13 mouse cellular contexts compared by ENCODE assay signal in the genomic region with DNA sequence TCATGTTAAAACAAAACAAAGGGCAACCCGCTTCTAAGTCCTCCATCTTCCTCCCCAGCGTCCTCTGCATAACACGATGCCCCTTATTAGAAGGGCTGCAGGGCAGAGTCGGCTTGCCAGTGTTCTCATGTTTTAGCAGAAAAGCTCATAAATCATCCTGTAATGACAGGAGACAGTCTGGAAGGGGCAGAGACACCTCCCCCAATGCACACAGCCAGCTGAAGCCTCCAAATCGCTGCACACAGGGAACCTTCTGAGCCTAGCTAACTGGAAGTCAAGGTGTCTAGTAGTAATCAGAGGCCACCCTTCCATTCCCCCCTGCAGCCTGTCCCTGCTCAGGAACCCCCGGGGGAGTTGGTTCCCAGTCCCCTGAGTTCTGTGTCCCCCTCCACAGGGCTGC.
DNase-seq lines count a peak whose midpoint lies in the region; ATAC-seq lines count a peak whose summit lies in the region.
"Had no signal": no experiment of that assay in that cellular context is flagged by ENCODE, and none has a peak within 500 bp of the region (broad histone marks: within the 10 kb centered on the region; RNA-seq: fewer than 3 reads in every experiment).

No protein-coding gene starts in this region.

- DNase-seq in mesoderm, embryonic 11.5 days (ENCODE audit: low read depth, low spot score): peak; percentile 66
- DNase-seq in urinary bladder, postnatal 10 days (ENCODE audit: low spot score): no peak
- DNase-seq in adrenal gland, postnatal 25 days: no peak
- DNase-seq: cerebellum, adult 18-20 months; heart, adult 2 months; heart, postnatal 36 days; kidney, postnatal 14 days; lung, postnatal 4 days had no signal

- peaks cover 41% of the 10 kb centered on the region for H3K36me3 ChIP-seq in megakaryocyte, embryonic 14.5 days (replicated peaks; ENCODE audit: low read length)
- no peaks in the 10 kb centered on the region for H3K36me3 ChIP-seq in forebrain, embryonic 16.5 days (ENCODE audit: control insufficient read depth, insufficient read depth)
- no peaks in the 10 kb centered on the region for H3K36me3 ChIP-seq in neural tube, embryonic 15.5 days

- peak overlapping the region; percentile 89 for H3K4me3 ChIP-seq in megakaryocyte, embryonic 14.5 days (replicated peaks)
- no peak overlapping the region for H3K4me3 ChIP-seq in forebrain, embryonic 16.5 days (replicated peaks; ENCODE audit: low read length)
- H3K4me3 ChIP-seq in neural tube, embryonic 15.5 days (replicated peaks): no peak overlapping the region
- H3K4me3 ChIP-seq: heart, adult 2 months had no signal

- H3K9me3 ChIP-seq in megakaryocyte, embryonic 14.5 days: no peaks in the 10 kb centered on the region
- H3K9me3 ChIP-seq in forebrain, embryonic 16.5 days (ENCODE audit: control insufficient read depth, low read length): no peaks in the 10 kb centered on the region
- no peaks in the 10 kb centered on the region for H3K9me3 ChIP-seq in neural tube, embryonic 15.5 days (replicated peaks)

- no peak overlapping the region for H3K9ac ChIP-seq in forebrain, embryonic 16.5 days (replicated peaks; ENCODE audit: low read depth, low read length)
- no peak overlapping the region for H3K9ac ChIP-seq in neural tube, embryonic 15.5 days (replicated peaks)
- H3K9ac ChIP-seq: liver, embryonic 14.5 days had no signal

- peaks cover 84% of the 10 kb centered on the region for H3K4me1 ChIP-seq in megakaryocyte, embryonic 14.5 days
- H3K4me1 ChIP-seq in forebrain, embryonic 16.5 days (replicated peaks; ENCODE audit: control insufficient read depth, insufficient read depth, low read length): peaks cover 27% of the 10 kb centered on the region
- H3K4me1 ChIP-seq in neural tube, embryonic 15.5 days: peaks cover 51% of the 10 kb centered on the region

- H3K27ac ChIP-seq in forebrain, embryonic 16.5 days (ENCODE audit: low read length): peak overlapping the region; percentile 21; the same call in 1 of the 2 replicates
- peak overlapping the region; percentile 63 for H3K27ac ChIP-seq in neural tube, embryonic 15.5 days (replicated peaks)
- H3K27ac ChIP-seq: heart, adult 2 months; liver, embryonic 14.5 days had no signal

- ATAC-seq in megakaryocyte, adult 5-6 weeks (ENCODE audit: poor library complexity, severe bottlenecking): no peak
- no peak for ATAC-seq in forebrain, embryonic 16.5 days
- 0 out of 2 replicates have a peak, but pooled peaks have one; percentile 5 for ATAC-seq in neural tube, embryonic 15.5 days (ENCODE audit: low FRiP score)

- 41% methylated on average over 6 of the region's 6 CpGs for WGBS in forebrain, embryonic 16.5 days
- WGBS in neural tube, embryonic 15.5 days: 16% methylated on average over 6 of the region's 6 CpGs

- no peak overlapping the region for H3K4me2 ChIP-seq in forebrain, embryonic 16.5 days (ENCODE audit: low read length)
- H3K4me2 ChIP-seq in neural tube, embryonic 15.5 days: no peak overlapping the region

- no peaks in the 10 kb centered on the region for H3K27me3 ChIP-seq in megakaryocyte, embryonic 14.5 days (replicated peaks)
- no peaks in the 10 kb centered on the region for H3K27me3 ChIP-seq in forebrain, embryonic 16.5 days (replicated peaks; ENCODE audit: control insufficient read depth, insufficient read depth, low read length)
- no peaks in the 10 kb centered on the region for H3K27me3 ChIP-seq in neural tube, embryonic 15.5 days (replicated peaks)
